Mouse (Mus musculus) lung, adult 2 months (tissue): ENCODE measurements around the gene Il17rd.

ENCODE experiments used
- CTCF ChIP-seq: fragments of 200-500 bp; IDR thresholded peaks from 2 replicates; pipeline ENCODE4 v1.5.1; 2011; ENCODE audit warnings: mild to moderate bottlenecking, low read length, control low read depth; ENCODE audit not compliant: insufficient read depth
- POLR2A ChIP-seq: fragments of 200-500 bp; IDR thresholded peaks from 2 replicates; pipeline ENCODE4 v1.6.1; 2011; ENCODE audit warnings: low read depth, mild to moderate bottlenecking, control low read depth, low read length, borderline replicate concordance; ENCODE audit errors: extremely low read depth

- TF ChIP-seq POLR2A (no peak), CTCF (no peak)
These were observed 12.8 kb downstream of the Il17rd start for GRCm38 (mm10) chr14:27051511-27051895.
